Mouse (Mus musculus) forebrain, postnatal 0 days (tissue): ENCODE data around the gene Baiap2l1. TPM values are rescaled to one million over a fixed set of nuclear protein-coding genes. Genes with fewer than 3 reads are reported as not detected.

Experiments used
- ATAC-seq: fragments of 200-750 bp; cut with Nextera tagmentation; 2 replicates; pipeline ENCODE4 v1.8.0; 2017; ENCODE audit warnings: mild to moderate bottlenecking, moderate library complexity
- DNase-seq: peaks from one replicate; pipeline ENCODE4 v3.0.0-alpha.2; 2015
- H3K27ac ChIP-seq: fragments of 300-500 bp; sonication (generic); 2 replicates; pipeline ENCODE4 v1.5.1; 2014; ENCODE audit warnings: low read depth, mild to moderate bottlenecking, antibody characterized with exemption, low read length, moderate library complexity, mixed read lengths
- H3K27me3 ChIP-seq: fragments of 300-500 bp; sonication (generic); 2 replicates; pipeline ENCODE4 v1.6.1; 2014; ENCODE audit warnings: mild to moderate bottlenecking, low read length, mixed read lengths; ENCODE audit not compliant: insufficient read depth
- H3K36me3 ChIP-seq: fragments of 300-500 bp; sonication (generic); 2 replicates; pipeline ENCODE4 v1.6.1; 2014; ENCODE audit warnings: mild to moderate bottlenecking, moderate library complexity; ENCODE audit not compliant: insufficient read depth
- H3K4me1 ChIP-seq: fragments of 300-500 bp; sonication (generic); 2 replicates; pipeline ENCODE4 v1.6.1; 2014; ENCODE audit warnings: antibody characterized with exemption; ENCODE audit not compliant: insufficient read depth
- H3K4me2 ChIP-seq: fragments of 300-500 bp; sonication (generic); 2 replicates; pipeline ENCODE4 v1.6.1; 2014; ENCODE audit warnings: low read depth, mild to moderate bottlenecking, moderate library complexity
- H3K4me3 ChIP-seq: fragments of 300-500 bp; sonication (generic); 2 replicates; pipeline ENCODE4 v1.5.1; 2014; ENCODE audit warnings: low read depth, low read length, mixed read lengths
- H3K9ac ChIP-seq: fragments of 300-500 bp; sonication (generic); 2 replicates; pipeline ENCODE4 v1.6.1; 2014; ENCODE audit warnings: mild to moderate bottlenecking
- H3K9me3 ChIP-seq: fragments of 300-500 bp; sonication (generic); 2 replicates; pipeline ENCODE4 v1.6.1; 2016; ENCODE audit warnings: low read length
- CTCF ChIP-seq: sonication (generic); IDR thresholded peaks from 2 replicates; pipeline ENCODE4 v1.5.1; 2016; ENCODE audit warnings: antibody characterized with exemption, control low read depth, low read depth
- WGBS: fragments of 180-500 bp; shearing (Covaris S2); extraction: QIAGEN DNeasy Blood & Tissue Kit; methylation state at CpG from one replicate; pipeline ENCODE4 v1.1.7; 2014; 5-methylcytosine and 5-hydroxymethylcytosine counted together
- polyA plus RNA-seq: library from polyadenylated mRNA; unstranded; fragments of >200 nt; fragmentation: Nextera tagmentation; extraction: Ambion mirVana; gene quantifications from 2 replicates; pipeline ENCODE4 v1.2.1, GENCODE M21; 2015
- total RNA-seq: library from RNA; depleted of rRNA; stranded (reverse); fragments of >200 nt; gene quantifications from 2 replicates; pipeline ENCODE4 v1.2.3, GENCODE M21; 2014; rRNA removed

Baiap2l1 gene
- total RNA-seq (0.10 and 0.23 TPM in 2 replicates), polyA plus RNA-seq (0.72 and 0.93 TPM in 2 replicates)

DNA sequence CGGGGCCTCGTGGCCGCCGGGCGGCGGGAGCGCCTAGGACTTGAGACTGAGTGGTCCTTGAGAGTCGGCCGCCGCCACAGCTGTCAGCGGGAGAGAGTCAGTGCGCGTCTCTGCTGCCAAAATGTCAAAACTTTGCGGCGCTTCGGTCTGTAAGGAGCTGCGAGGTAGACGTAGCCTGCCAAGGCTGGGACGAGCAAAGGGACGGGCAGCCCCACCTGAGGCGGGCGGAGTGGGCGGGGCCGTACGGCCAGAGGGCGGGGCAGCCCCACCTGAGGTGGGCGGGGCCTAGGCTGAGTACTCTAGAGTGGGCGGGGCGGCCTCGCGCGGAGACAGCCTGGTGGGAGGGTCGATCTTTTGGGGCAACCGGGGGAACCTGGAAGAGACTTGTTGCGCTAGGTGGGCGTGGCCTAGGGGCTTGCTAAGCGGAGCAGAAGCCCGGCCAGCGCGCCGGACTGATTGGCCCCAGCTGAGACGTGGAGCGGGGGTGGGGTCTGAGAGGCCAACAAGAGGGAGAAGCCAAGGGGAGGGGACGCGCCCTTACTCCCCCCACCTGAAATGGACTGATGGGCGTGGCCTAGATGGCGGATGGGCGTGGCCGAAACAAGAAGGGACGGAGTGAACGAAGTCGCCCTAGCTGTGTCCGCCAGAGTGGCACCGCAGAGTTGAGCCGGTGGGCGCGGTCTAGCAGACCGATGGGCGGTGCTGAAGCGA, at the start of gene Baiap2l1:
Gene Baiap2l1 (minus strand): TSS at position 232 of the 711 bp plus-strand sequence.
- Histone ChIP-seq H3K4me2 (peak within 1 kb of the TSS; percentile 96), H3K36me3 (no peaks in the 10 kb centered on the region), H3K4me1 (peaks cover 12% of the 10 kb centered on the region; the same call in 1 of the 2 replicates), H3K27ac (no peak within 1 kb of the TSS), H3K27me3 (peaks cover 26% of the 10 kb centered on the region), H3K9ac (no peak within 1 kb of the TSS; the same call in 1 of the 2 replicates), H3K4me3 (peak within 1 kb of the TSS; percentile 44), H3K9me3 (no peaks in the 10 kb centered on the region)
- peak; percentile 43 for DNase-seq
- 2% methylated on average over 60 of the region's 60 CpGs for WGBS
- peak; percentile 79 for ATAC-seq
- no peak for TF ChIP-seq CTCF

DNA sequence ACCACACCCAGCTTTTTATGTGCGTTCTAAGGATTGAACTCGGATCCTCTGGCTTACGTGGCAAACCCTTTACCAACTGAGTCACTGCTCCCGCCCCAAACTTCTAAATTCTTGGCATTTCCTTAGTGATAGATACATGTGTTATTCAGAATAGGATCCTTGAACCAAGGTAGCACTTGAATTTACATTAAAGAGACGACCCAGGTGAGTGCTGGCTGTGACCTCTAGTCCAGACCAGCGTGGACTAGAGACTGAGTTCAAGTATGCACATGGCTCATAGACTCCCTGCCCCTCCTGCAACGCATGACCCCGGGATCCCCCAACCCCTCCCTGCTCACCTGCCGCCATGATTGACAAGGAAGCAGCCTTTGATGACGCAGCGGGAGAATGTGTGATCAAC, 48.3 kb upstream of the Baiap2l1 start:
- Histone ChIP-seq H3K27me3 (no peaks in the 10 kb centered on the region), H3K9ac (no peak overlapping the region), H3K36me3 (no peaks in the 10 kb centered on the region), H3K4me2 (no peak overlapping the region), H3K4me1 (no peaks in the 10 kb centered on the region), H3K9me3 (no peaks in the 10 kb centered on the region), H3K4me3 (no peak overlapping the region), H3K27ac (no peak overlapping the region)
- no peak for DNase-seq
- no peak for TF ChIP-seq CTCF
- ATAC-seq = no peak
- WGBS = 88% methylated on average over 11 of the region's 11 CpGs

DNA sequence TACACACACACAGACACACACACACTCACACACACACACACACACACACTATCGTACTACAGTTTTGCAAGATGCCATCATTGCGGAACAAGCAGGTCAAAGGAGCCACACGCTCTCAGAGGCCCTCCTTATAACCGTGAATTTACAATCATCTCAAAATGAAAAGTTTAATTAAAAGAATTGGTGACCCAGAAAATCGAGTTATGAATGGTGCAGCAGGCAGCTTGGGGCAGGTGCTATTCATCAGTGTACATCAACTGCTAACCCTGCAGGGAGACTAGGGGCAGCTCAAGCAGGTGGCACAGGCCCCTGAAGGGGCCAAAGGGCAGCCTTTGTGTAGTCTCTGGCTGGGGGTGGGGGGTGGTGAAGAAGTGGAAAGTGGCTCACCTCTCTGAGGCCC, 42.9 kb upstream of the Baiap2l1 start:
- ATAC-seq (no peak), DNase-seq (no peak)
- WGBS = 19% methylated on average over 5 of the region's 5 CpGs

DNA sequence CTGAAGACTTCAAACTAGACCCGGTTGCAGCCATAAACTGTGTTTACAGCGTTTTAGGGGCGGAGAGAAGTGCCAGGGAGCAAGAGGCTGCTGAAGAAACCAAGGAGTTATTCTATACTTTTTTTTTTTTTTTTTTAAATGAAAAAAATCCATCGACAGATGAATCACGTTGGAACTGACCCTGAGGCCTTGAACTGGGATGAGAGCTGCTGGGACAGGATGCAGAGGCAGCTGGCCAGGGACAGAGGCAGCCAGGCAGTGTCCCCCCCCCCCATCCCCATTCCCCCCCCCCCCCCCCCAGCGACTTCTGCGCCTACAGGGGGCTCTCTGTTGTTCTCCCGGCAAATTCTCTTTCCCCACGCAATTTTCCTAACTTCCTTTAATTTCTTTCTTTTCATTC, 39.7 kb upstream of the Baiap2l1 start:
- no peaks in the 10 kb centered on the region for H3K36me3 ChIP-seq
- ATAC-seq = no peak
- no peak overlapping the region for H3K9ac ChIP-seq
- no peaks in the 10 kb centered on the region for H3K27me3 ChIP-seq
- no peak for TF ChIP-seq CTCF
- no peaks in the 10 kb centered on the region for H3K4me1 ChIP-seq
- WGBS = 45% methylated on average over 5 of the region's 9 CpGs
- H3K4me3 ChIP-seq = no peak overlapping the region
- H3K4me2 ChIP-seq = no peak overlapping the region
- no peaks in the 10 kb centered on the region for H3K9me3 ChIP-seq
- no peak overlapping the region for H3K27ac ChIP-seq
- DNase-seq = no peak

More for the DNA sequence above, 42.9 kb upstream of the Baiap2l1 start:
- H3K4me2 ChIP-seq = no peak overlapping the region
- H3K4me1 ChIP-seq = no peaks in the 10 kb centered on the region
- H3K27ac ChIP-seq = no peak overlapping the region
- H3K9me3 ChIP-seq = no peaks in the 10 kb centered on the region
- H3K9ac ChIP-seq = no peak overlapping the region
- H3K27me3 ChIP-seq = no peaks in the 10 kb centered on the region
- H3K4me3 ChIP-seq = no peak overlapping the region
- TF ChIP-seq CTCF = no peak
- no peaks in the 10 kb centered on the region for H3K36me3 ChIP-seq

DNA sequence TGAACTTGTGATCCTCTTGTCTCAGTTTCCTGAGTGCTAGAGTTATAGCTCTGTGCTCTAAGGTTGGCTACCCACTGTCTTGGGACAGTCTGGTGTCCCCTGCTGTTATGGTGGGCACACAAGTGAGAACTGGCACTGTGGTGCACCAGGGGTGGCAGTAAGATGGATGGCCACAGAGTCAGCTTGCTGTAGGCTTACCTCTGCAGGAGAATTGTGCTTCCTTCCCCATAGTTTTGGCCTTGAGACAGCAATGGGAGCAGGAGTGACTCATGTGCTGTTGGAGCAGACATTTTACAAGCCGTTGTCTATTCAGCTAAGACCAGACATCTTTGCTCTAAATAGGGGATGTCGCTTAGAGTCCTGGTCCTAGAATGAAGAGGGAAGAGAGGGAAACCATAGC, 36.2 kb upstream of the Baiap2l1 start:
- WGBS = 83% methylated on average over 2 of the region's 2 CpGs
- Histone ChIP-seq H3K4me3 (no peak overlapping the region), H3K27ac (no peak overlapping the region), H3K9me3 (no peaks in the 10 kb centered on the region), H3K4me1 (no peaks in the 10 kb centered on the region), H3K27me3 (no peaks in the 10 kb centered on the region), H3K36me3 (no peaks in the 10 kb centered on the region), H3K9ac (no peak overlapping the region), H3K4me2 (no peak overlapping the region)
- TF ChIP-seq CTCF = no peak
- no peak for DNase-seq
- no peak for ATAC-seq

DNA sequence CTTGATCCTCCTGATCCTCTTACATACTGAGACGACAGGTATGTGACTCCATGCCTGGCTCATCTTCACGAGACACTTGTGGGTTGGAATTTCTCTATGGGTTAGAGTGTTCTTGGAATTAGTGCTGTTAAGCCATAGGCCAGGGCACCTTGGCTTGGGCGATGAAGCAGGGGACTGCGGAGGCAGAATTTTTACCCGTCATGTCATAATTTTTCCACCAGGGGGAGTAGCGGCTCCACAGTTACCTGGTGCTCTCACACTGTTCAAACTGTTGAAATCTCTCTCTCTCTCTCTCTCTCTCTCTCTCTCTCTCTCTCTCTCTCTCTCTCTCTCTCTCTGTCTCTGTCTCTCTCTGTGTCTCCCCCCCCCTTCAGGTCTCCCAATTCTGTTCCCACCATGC, 29.9 kb upstream of the Baiap2l1 start:
- no peaks in the 10 kb centered on the region for H3K27me3 ChIP-seq
- peak; percentile 86 for DNase-seq
- no peaks in the 10 kb centered on the region for H3K36me3 ChIP-seq
- 7% methylated on average over 6 of the region's 6 CpGs for WGBS
- H3K4me3 ChIP-seq = no peak overlapping the region
- no peak overlapping the region for H3K9ac ChIP-seq
- TF ChIP-seq CTCF = peak; percentile 84
- no peaks in the 10 kb centered on the region for H3K9me3 ChIP-seq
- no peaks in the 10 kb centered on the region for H3K4me1 ChIP-seq
- H3K4me2 ChIP-seq = no peak overlapping the region
- no peak overlapping the region for H3K27ac ChIP-seq
- ATAC-seq = peak; percentile 72

DNA sequence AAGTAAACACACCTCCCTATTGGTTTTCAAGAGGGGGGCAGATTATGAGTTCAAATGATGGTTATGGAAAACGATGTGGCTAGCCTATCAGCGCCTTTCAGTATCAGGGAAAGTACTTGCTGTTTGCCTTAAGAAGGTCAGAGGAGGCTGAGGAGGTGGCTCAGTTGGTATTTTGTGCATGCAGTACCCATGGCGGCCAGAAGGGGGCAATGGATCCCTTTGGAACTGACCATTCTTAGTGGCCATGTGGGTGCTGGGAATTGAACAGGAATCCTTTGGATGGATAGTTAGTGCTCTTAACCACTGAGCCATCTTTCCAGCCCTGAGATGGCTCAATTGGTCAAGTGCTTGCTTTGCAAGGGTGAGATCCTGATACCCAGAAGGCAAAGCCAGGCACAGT, 26.0 kb upstream of the Baiap2l1 start:
- Histone ChIP-seq H3K27ac (no peak overlapping the region), H3K9me3 (no peaks in the 10 kb centered on the region), H3K36me3 (no peaks in the 10 kb centered on the region), H3K27me3 (no peaks in the 10 kb centered on the region), H3K9ac (no peak overlapping the region), H3K4me3 (no peak overlapping the region), H3K4me2 (no peak overlapping the region), H3K4me1 (no peaks in the 10 kb centered on the region)
- no peak for ATAC-seq
- peak; percentile 42 for TF ChIP-seq CTCF
- no peak for DNase-seq
- WGBS = 75% methylated on average over 3 of the region's 3 CpGs
